Mouse (Mus musculus): ENCODE measurements around the gene Rftn1. TPM values are rescaled to one million over a fixed set of nuclear protein-coding genes. Genes with fewer than 3 reads are reported as not detected.
A peak's percentile ranks its signal among the peaks of the same experiment; 100 is the strongest.

Gene Rftn1
- total RNA-seq, 1 experiment from 2014 or later, result 33.6 TPM

DNA sequence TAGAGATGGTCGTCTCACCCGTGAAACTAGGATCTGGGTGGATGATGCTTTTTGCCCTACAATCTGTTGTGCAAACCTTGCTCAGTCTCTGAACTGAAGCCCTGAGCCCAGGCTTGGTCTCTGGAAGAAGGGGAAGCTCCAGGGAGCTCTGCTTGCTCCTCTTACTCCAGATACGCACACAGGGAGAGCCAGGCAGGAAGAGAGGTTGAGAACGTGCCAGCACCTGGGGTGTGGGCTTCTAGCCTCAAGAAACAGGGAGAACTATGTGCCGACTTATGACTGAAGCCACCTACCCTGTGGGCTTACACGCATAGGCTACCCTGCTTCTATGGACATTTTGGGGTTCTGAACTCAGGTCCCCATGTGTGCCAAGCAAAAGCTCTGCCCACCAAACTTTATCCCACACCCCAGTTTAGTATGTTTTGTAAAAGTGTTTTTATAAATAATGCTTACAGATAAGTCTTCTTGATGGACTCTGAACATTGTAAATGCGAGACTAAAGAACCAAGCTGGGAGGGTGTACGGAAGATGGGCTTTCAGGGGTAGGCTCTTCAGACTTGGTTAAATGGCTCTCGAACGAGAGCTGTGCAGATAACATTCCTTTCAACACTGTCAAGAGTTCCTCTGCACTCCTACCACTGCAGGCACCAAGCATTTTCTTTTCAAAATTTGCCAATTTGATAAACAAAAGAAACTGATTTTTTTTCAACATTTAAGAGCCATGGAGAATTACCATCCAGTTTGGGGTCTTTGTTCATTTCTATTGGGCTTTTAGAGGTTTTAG, 152.4 kb downstream of the Rftn1 start:
- no peak for ATAC-seq (replicated peaks in 1 of 2; ENCODE audit: insufficient read depth in 1 of 2, low FRiP score in 2 of 2, low TSS enrichment in 1 of 2, low read depth in 1 of 2, poor library complexity in 2 of 2, severe bottlenecking in 2 of 2)

DNA sequence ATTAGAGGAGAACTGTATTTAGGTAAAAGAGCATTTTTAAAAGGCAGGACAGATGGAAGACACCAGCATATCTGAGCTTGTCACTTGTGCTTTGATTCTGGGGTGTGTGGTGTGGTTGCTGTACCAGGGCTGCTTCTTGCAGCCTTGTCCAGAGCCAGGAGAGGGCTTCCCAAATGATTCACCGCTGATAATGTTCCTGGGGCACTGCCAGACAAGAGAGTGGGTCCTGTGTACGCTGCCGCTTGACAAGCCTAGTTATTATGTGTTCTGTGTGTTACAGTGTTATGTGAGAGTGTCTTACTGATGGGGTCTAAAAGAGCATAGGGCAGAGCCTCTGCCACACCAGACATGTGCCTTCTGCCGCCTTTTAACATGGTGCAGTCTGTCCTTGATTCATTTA, 153.1 kb downstream of the Rftn1 start:
- ATAC-seq (replicated peaks in 1 of 2; ENCODE audit: insufficient read depth in 1 of 2, low FRiP score in 2 of 2, low TSS enrichment in 1 of 2, low read depth in 1 of 2, poor library complexity in 2 of 2, severe bottlenecking in 2 of 2), result no peak

DNA sequence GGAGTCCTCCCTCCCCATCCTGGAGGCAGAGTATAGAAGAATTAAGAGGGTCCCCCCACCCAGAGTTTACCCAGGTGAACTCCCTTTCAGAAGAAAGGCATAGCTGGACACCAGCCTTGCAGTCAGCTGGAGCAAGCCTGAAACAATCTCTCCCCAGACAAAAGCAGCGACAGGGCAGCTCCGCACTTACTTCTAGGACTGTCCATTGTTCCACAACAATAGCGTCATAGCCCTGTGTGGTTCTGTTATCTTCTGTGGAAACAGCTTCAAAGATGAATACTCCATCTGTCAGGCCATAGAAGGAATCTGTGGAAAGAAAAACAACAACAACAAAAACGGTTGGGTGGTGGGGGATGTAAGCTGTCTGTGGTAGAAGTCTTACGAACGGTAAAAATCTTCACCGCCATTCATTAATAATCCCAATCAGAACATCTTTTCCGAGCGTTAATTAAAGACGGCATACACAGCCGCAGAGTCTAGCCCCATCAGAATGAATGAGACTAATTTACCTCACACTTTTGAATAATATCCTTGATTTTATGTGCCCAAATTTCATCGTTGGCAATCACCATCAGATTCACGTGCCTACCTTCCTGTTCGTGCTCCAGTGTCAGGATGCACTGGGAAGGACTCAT, 153.6 kb downstream of the Rftn1 start:
- no peak for ATAC-seq (replicated peaks in 1 of 2; ENCODE audit: insufficient read depth in 1 of 2, low FRiP score in 2 of 2, low TSS enrichment in 1 of 2, low read depth in 1 of 2, poor library complexity in 2 of 2, severe bottlenecking in 2 of 2)

DNA sequence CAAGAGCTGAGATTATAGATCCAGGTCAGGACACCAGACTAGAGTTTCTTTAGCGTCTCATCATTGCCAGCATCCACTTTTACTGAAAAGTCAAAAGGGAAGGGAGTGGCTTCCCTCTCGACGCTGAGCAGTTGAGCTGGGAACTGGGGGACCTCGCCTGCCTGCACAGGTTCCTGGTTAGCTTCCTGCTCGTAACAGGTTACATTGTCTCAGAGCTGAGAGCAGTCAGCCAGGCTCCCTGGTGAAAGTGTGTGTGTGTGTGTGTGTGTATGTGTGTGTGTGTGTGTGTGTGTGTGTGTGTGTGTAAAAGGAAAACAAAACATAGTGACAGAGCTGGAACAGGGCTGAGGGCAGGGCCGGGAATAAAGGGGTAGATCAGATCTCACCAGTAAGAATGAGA, 156.8 kb downstream of the Rftn1 start:
- no peak for ATAC-seq (replicated peaks in 1 of 2; ENCODE audit: insufficient read depth in 1 of 2, low FRiP score in 2 of 2, low TSS enrichment in 1 of 2, low read depth in 1 of 2, poor library complexity in 2 of 2, severe bottlenecking in 2 of 2)

DNA sequence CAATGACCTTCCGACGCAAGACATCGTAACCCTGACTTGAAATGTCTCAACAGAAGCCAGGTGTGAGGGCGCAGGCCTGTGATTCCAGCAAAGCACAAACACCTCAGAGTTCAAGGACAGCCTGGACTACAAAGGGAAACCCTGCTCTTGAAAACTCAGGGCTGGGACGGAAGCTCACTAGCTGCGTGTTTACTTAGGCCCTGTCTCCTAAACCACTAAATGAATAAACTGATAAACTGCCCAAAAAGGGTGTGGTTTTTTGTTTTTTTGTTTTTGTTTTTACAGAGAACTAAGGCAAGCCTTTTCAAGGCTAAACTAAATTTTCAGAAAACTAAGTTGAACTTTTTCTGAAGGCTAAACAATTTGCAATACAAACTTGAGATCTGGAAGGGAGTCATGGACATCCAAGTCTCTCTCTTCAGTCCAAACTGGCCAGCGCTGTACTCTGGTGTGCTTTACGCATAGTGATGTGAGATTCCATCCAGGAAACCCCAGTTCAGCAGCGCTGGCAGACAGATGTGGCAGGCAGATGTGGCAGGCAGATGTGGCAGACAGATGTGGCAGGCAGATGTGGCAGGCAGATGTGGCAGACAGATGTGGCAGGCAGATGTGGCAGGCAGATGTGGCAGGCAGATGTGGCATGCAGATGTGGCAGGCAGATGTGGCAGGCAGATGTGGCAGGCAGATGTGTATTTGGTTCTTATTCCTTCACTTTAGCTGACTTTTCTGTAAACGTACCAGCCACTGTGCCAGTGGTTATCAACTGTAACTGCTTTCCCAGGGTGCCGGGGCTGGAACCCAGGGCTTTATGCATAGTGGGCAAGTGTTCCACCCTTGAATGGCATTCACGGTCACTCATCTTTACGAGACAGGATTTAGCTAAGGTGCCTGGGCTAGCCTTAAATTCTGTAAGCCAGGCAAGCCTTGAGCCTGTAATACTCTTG, 158.7 kb downstream of the Rftn1 start:
- no peak for ATAC-seq (replicated peaks in 1 of 2; ENCODE audit: insufficient read depth in 1 of 2, low FRiP score in 2 of 2, low TSS enrichment in 1 of 2, low read depth in 1 of 2, poor library complexity in 2 of 2, severe bottlenecking in 2 of 2)

DNA sequence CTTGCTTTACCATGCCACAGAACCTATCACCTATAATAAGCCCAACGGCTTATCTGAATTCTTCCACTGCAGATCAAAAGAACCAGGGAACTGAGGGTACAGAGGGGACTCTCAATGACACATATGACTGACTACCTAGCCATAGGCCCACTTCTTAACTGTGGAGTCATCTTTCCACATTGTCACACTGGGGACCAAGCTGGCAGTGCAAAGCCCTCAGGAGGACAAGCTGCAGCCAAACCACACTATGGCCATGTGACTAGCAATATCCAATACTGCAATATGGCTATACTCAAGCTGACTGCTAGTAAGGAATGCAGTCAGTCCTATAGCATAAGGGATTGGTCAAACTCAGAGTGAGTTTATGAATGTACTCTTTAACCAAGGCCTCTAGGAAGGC, 164.8 kb downstream of the Rftn1 start:
- peak; percentile 30 to 35; a peak in 3 of 4 replicates for ATAC-seq (replicated peaks in 1 of 2; ENCODE audit: insufficient read depth in 1 of 2, low FRiP score in 2 of 2, low TSS enrichment in 1 of 2, low read depth in 1 of 2, poor library complexity in 2 of 2, severe bottlenecking in 2 of 2)

DNA sequence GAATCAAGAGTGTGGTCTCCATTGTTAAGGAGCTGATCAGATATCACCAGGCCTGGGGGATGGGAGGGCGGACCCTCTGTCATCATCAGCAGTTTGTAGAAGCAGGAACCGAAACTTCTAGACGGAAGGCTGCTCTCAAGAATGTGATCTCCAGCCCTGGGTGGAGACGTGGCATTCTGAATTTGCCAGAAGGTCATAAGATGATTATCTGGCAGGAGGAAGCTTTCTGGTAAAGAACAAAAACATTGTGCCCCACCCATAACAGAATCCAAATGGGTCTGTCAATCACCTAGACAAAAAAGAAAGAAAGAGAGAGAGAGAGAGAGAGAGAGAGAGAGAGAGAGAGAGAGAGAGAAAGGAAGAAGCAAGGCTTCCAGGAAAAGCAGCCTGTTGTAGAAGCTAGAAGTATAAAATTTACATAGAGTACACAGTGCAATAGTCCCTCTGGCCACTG, 165.3 kb downstream of the Rftn1 start:
- peak; percentile 32 to 44 for ATAC-seq (replicated peaks in 1 of 2; ENCODE audit: insufficient read depth in 1 of 2, low FRiP score in 2 of 2, low TSS enrichment in 1 of 2, low read depth in 1 of 2, poor library complexity in 2 of 2, severe bottlenecking in 2 of 2)

DNA sequence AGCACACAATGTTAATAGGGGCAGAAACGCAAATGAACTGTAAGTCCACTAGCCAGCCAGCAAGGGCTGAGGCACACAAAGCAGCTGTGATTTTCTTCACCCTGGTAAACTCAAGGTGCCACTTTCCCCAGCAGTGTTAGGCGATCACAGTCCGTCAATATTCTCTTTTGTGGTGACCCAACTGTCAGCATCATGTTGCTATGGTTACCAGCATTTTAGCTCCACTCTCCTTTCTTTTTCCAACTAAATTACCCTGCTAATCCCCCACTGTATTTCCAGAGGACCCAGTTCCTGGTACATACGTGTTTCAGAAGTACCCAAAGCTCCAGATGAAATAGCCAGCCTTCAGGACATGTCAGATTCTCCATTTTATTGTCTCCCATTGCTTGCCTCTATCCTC, 169.1 kb downstream of the Rftn1 start:
- no peak for ATAC-seq (replicated peaks in 1 of 2; ENCODE audit: insufficient read depth in 1 of 2, low FRiP score in 2 of 2, low TSS enrichment in 1 of 2, low read depth in 1 of 2, poor library complexity in 2 of 2, severe bottlenecking in 2 of 2)

DNA sequence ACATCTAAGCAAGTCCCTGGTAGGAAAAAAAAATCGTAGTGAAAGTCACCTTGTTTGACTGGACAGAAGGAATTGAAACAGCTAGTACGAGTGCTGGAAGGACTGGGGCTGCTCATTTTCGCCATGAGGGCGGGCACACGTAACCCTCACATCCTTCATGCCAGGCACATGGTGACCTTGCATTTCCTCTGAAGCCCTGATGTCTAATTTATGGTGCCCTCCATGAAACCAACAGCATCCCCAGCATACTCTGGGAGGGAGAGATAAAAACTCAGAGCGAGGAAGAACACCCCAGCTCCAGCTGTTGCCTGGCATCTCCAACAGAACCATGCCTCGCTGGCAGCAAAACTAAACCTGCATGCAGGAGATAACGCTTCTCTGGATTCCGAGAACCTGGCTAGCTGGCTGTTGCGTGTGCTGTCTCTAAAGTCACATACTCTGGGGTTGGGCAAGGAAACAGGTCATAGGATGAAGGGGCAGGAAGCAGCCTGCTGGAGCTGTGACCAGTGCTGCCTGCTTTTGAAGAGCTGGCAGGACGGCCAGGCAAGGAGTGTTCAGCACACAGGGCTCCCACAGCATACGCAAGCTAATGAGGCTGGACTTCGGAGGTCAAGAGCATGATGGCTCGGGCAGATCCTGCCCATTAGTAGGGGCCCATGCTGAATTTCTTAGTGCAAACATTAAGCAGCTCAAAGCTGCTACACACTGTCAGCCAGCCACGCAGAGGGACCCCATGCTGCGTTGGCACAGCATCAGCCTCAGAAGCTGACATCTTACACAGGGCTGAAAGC, 170.1 kb downstream of the Rftn1 start:
- peak; percentile 82 to 88 for ATAC-seq (replicated peaks in 1 of 2; ENCODE audit: insufficient read depth in 1 of 2, low FRiP score in 2 of 2, low TSS enrichment in 1 of 2, low read depth in 1 of 2, poor library complexity in 2 of 2, severe bottlenecking in 2 of 2)

DNA sequence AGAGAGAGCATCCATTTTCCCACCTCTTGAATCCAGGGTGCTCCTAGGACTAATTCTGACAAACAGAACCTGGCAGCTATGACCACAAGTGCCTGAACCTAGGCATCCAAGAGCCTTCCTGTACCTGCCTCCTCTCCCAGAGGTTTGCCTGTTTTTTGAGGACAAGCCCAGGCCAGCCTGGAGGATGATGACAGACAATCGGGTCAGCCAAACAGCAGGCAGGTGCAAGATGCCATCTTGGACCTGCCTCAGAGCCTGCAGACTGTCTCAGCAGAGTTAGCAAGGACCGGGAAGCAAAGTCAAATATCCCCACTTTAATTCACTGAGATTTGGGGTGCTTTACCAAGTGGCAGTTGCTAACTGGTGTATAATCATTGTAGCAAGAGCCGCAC, 170.7 kb downstream of the Rftn1 start:
- no peak for ATAC-seq (replicated peaks in 1 of 2; ENCODE audit: insufficient read depth in 1 of 2, low FRiP score in 2 of 2, low TSS enrichment in 1 of 2, low read depth in 1 of 2, poor library complexity in 2 of 2, severe bottlenecking in 2 of 2)

DNA sequence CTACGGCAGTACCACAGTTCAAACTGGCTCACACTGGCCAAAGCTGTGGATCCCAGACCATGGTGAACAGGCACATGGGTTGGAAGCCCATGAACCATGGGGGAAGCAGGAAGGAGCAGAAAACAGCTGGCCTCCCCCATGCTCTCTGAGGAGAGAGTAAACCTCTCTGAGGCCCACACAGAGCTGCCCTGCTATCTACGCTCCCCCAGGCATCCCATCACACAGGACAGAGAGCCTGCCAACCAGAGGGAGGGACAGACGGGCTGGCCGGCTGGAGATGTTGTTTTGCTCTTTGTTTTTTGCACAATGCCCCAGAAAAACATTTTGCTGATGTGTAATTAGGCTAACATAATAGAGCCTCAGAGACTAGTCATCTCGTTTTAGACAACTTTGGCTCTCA, 171.4 kb downstream of the Rftn1 start:
- ATAC-seq (replicated peaks in 1 of 2; ENCODE audit: insufficient read depth in 1 of 2, low FRiP score in 2 of 2, low TSS enrichment in 1 of 2, low read depth in 1 of 2, poor library complexity in 2 of 2, severe bottlenecking in 2 of 2), result no peak

DNA sequence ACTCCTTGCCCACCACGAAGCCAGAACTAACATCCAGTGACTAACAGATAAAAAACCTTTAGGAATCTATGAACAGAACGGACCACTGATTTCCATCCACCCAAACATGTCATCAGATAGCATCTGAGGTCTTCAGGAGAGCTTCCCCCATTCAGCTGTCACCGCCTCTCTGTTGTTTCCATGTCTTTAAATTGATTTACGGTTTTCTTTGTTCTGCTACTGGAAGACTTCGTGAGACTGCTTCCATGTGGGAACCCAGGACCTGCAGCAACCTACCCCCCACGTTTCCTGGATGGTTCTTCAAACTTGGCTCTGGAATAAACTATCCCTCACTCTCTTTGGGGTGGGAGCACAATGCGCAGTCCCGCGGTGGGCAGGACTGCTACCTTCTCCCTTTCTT, 175.8 kb downstream of the Rftn1 start:
- ATAC-seq (replicated peaks in 1 of 2; ENCODE audit: insufficient read depth in 1 of 2, low FRiP score in 2 of 2, low TSS enrichment in 1 of 2, low read depth in 1 of 2, poor library complexity in 2 of 2, severe bottlenecking in 2 of 2), result no peak

DNA sequence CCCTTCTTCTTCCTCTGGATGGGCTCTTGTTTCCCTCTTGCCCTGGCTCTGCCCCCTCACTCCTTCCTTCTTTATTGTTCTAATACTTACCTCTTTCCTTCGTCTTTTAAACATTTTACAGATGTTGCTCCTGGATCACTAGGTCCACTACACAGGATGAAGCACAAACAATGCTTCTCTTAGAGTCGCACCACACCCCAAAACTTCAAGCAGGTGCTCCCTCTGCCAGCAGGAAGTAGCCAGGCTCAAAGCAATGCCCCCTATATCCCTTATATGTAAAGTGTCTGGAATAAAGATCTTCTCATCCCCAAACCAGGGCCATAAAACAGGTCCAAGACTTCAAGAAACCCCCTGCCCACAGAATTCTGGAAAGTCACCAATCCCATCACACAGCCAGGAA, 176.6 kb downstream of the Rftn1 start:
- no peak for ATAC-seq (replicated peaks in 1 of 2; ENCODE audit: insufficient read depth in 1 of 2, low FRiP score in 2 of 2, low TSS enrichment in 1 of 2, low read depth in 1 of 2, poor library complexity in 2 of 2, severe bottlenecking in 2 of 2)

DNA sequence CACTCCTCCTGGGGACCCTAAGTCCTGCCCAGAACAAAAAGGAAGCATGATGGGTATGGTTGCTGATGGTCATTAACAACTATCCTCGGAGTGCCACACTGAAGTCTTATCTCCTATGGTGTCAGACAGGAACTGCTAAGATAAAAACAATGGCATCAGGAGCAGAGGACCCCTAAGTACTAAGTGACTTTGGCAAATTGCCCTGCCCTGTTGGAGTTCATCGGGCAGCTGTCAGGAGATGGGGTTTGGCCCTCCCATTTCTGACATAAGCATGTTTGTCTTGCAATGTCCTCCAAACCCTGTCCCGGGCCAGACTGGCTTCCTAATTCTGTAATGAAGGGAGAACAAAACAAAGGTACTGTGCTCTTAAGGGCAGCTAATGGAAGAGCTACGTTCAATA, 180.4 kb downstream of the Rftn1 start:
- no peak for ATAC-seq (replicated peaks in 1 of 2; ENCODE audit: insufficient read depth in 1 of 2, low FRiP score in 2 of 2, low TSS enrichment in 1 of 2, low read depth in 1 of 2, poor library complexity in 2 of 2, severe bottlenecking in 2 of 2)

DNA sequence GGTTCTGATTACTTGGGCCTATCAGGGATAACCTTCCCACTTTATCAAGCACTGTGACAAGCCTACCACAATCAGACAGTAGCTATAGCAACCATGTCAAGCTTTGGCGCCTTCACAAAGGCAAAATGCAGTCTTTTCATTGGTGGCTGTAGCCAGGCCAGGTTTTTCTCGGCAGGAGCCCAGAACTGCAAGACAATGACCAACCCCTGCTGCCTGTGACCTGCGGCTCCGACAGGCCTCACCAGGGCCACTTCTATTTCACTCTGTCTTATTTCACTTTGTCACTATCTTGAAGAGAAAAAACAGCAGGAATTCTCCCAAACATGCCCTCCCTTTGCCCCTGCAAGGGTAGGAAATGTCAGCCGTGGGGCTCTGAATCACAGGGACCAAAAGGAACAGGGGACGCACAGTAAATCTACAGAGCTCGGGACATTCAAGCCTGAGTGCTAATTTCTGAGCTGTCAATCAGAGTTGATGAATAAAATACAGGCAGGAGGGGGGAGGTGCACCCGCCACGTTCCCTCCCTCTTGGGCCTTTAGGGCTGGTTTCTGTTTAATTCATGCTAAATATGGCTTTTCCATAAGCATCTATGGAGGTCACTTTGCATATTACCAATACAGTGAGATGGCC, 183.6 kb downstream of the Rftn1 start:
- no peak for ATAC-seq (replicated peaks in 1 of 2; ENCODE audit: insufficient read depth in 1 of 2, low FRiP score in 2 of 2, low TSS enrichment in 1 of 2, low read depth in 1 of 2, poor library complexity in 2 of 2, severe bottlenecking in 2 of 2)

DNA sequence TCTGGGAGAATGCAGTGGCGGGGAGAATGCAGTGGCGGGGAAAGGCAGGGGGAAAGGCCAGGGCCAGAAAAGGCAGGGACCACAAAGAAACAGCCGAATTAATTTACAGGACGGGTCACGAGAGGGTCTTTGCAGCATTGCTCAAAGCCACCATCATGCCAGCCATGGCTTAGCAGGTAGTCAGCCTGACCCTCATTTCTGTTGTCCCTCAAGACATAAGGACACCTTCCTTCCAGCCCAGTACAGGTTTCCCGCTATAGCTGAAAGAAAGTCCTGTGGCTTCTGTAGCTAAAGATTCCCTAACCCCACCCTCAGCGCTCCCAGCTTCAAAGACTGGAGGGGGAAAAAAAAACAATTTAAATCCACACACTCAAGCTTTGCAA, 184.1 kb downstream of the Rftn1 start:
- ATAC-seq (replicated peaks in 1 of 2; ENCODE audit: insufficient read depth in 1 of 2, low FRiP score in 2 of 2, low TSS enrichment in 1 of 2, low read depth in 1 of 2, poor library complexity in 2 of 2, severe bottlenecking in 2 of 2), result no peak

DNA sequence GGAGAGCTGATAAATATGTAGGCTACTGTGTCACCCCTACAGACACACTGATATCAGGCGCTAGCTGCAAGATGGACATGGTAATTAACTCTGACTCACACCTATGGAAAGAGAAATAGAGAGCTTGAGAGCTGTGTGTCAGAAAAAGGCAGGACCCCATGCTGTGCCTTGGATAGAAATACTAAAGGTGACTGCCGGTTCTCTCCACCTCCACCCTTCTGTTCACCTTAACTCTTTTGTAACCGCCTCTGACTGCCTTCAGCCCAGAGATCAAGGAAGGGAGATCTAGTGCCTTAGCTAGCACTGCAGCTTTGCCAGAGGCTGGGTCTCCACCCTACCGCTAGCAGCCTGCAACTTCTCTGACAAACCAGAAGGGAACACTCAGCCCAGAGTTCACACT, 187.3 kb downstream of the Rftn1 start:
- ATAC-seq (replicated peaks in 1 of 2; ENCODE audit: insufficient read depth in 1 of 2, low FRiP score in 2 of 2, low TSS enrichment in 1 of 2, low read depth in 1 of 2, poor library complexity in 2 of 2, severe bottlenecking in 2 of 2), result no peak

All from hematopoietic stem cell, adult 5-6 weeks (primary cell).